Mouse (Mus musculus): ENCODE measurements around the gene Xkrx. TPM values are rescaled to one million over a fixed set of nuclear protein-coding genes. Genes with fewer than 3 reads are reported as not detected.

The Xkrx gene
- polyA plus RNA-seq, 1 experiment from 2014 or later, result 10.4 TPM

GRCm38 (mm10) chrX:134102641-134103040 is 59.2 kb downstream of the Xkrx start:
- H3K9me3 ChIP-seq (ENCODE audit: control insufficient read depth, low read length), result no peaks in the 10 kb centered on the region
- no peak for TF ChIP-seq EP300 (optimal IDR thresholded peaks at IDR 0.05)
- TF ChIP-seq CTCF (IDR thresholded peaks at IDR 0.05; ENCODE audit: low read depth), result no peak
- no peaks in the 10 kb centered on the region for H3K27me3 ChIP-seq (ENCODE audit: control insufficient read depth, insufficient read depth, low read length)
- no peak overlapping the region for H3K27ac ChIP-seq (replicated peaks)
- ATAC-seq (ENCODE audit: low FRiP score, low TSS enrichment), result no peak
- no peak overlapping the region for H3K4me2 ChIP-seq (replicated peaks; ENCODE audit: low read depth)
- WGBS, result 70% methylated on average over 2 of the region's 2 CpGs
- H3K36me3 ChIP-seq (ENCODE audit: control insufficient read depth, insufficient read depth, low read length), result no peaks in the 10 kb centered on the region
- no peak overlapping the region for H3K4me3 ChIP-seq (ENCODE audit: low read depth, low read length)
- DNase-seq (ENCODE audit: low spot score), result no peak
- no peaks in the 10 kb centered on the region for H3K4me1 ChIP-seq (replicated peaks; ENCODE audit: control insufficient read depth, insufficient read depth)
- H3K9ac ChIP-seq (ENCODE audit: low read length), result no peak overlapping the region

Other genes starting within 250 kb of the Xkrx start
- gene Sytl4, start 180.3 kb downstream of the Xkrx start, polyA plus RNA-seq (2015; fragmentation: Nextera tagmentation; extraction: Ambion mirVana), result 3.6 and 3.9 TPM in 2 replicates
- 12.2 and 12.8 TPM in 2 replicates for gene Cstf2, start 102.9 kb downstream of the Xkrx start, polyA plus RNA-seq (2015; fragmentation: Nextera tagmentation; extraction: Ambion mirVana)
- gene Arl13a, start 25.4 kb upstream of the Xkrx start, polyA plus RNA-seq (2015; fragmentation: Nextera tagmentation; extraction: Ambion mirVana), result not detected in 2 replicates
- 0.15 and 0.16 TPM in 2 replicates for gene Nox1, start 59.9 kb upstream of the Xkrx start, polyA plus RNA-seq (2015; fragmentation: Nextera tagmentation; extraction: Ambion mirVana)
- gene Trmt2b, start 114.9 kb upstream of the Xkrx start, polyA plus RNA-seq (2015; fragmentation: Nextera tagmentation; extraction: Ambion mirVana), result 12.8 and 13.7 TPM in 2 replicates
- gene Tmem35a, start 133.1 kb upstream of the Xkrx start, polyA plus RNA-seq (2015; fragmentation: Nextera tagmentation; extraction: Ambion mirVana), result 1.7 and 2.0 TPM in 2 replicates
- 6.2 and 7.4 TPM in 2 replicates for gene Cenpi, start 146.0 kb upstream of the Xkrx start, polyA plus RNA-seq (2015; fragmentation: Nextera tagmentation; extraction: Ambion mirVana)
- gene Drp2, start 242.5 kb upstream of the Xkrx start, polyA plus RNA-seq (2015; fragmentation: Nextera tagmentation; extraction: Ambion mirVana), result 0.35 and 0.41 TPM in 2 replicates